Mouse (Mus musculus) hindbrain, embryonic 13.5 days (tissue): ENCODE data around the gene Myoz1. TPM values are rescaled to one million over a fixed set of nuclear protein-coding genes. Genes with fewer than 3 reads are reported as not detected.

Experiments
- ATAC-seq: fragments of 200-750 bp; cut with Nextera tagmentation; 2 replicates; pipeline ENCODE4 v1.8.0; 2017; ENCODE audit warnings: moderate TSS enrichment; ENCODE audit not compliant: low FRiP score
- H3K27ac ChIP-seq: fragments of 300-500 bp; sonication (generic); 2 replicates; pipeline ENCODE4 v1.5.1; 2015; ENCODE audit warnings: inconsistent platforms, mild to moderate bottlenecking, moderate library complexity
- H3K27me3 ChIP-seq: fragments of 300-500 bp; sonication (generic); 2 replicates; pipeline ENCODE4 v1.6.1; 2015; ENCODE audit warnings: mild to moderate bottlenecking, inconsistent platforms
- H3K36me3 ChIP-seq: fragments of 300-500 bp; sonication (generic); 2 replicates; pipeline ENCODE4 v1.6.1; 2015; ENCODE audit warnings: mild to moderate bottlenecking, inconsistent platforms
- H3K4me1 ChIP-seq: fragments of 300-500 bp; sonication (generic); replicated peaks from 2 replicates; pipeline ENCODE4 v1.6.1; 2015; ENCODE audit warnings: inconsistent platforms
- H3K4me2 ChIP-seq: fragments of 300-500 bp; sonication (generic); 2 replicates; pipeline ENCODE4 v1.6.1; 2015; ENCODE audit warnings: inconsistent platforms, mild to moderate bottlenecking, moderate library complexity
- H3K4me3 ChIP-seq: fragments of 300-500 bp; sonication (generic); 2 replicates; pipeline ENCODE4 v1.5.1; 2015; ENCODE audit warnings: mild to moderate bottlenecking, inconsistent platforms
- H3K9ac ChIP-seq: fragments of 300-500 bp; sonication (generic); 2 replicates; pipeline ENCODE4 v1.6.1; 2015; ENCODE audit warnings: mild to moderate bottlenecking, inconsistent platforms
- H3K9me3 ChIP-seq: fragments of 300-500 bp; sonication (generic); 2 replicates; pipeline ENCODE4 v1.6.1; 2016; ENCODE audit warnings: inconsistent platforms
- WGBS: fragments of 180-500 bp; shearing (Covaris S2); methylation state at CpG from one replicate; pipeline ENCODE4 v1.1.7; 2015; 5-methylcytosine and 5-hydroxymethylcytosine counted together
- polyA plus RNA-seq: library from polyadenylated mRNA; unstranded; fragments of >200 nt; fragmentation: Nextera tagmentation; extraction: Ambion mirVana; gene quantifications from 2 replicates; pipeline ENCODE4 v1.2.1, GENCODE M21; 2015

Myoz1 gene
- polyA plus RNA-seq, 1 experiment from 2014 or later: 0.30 TPM

DNA sequence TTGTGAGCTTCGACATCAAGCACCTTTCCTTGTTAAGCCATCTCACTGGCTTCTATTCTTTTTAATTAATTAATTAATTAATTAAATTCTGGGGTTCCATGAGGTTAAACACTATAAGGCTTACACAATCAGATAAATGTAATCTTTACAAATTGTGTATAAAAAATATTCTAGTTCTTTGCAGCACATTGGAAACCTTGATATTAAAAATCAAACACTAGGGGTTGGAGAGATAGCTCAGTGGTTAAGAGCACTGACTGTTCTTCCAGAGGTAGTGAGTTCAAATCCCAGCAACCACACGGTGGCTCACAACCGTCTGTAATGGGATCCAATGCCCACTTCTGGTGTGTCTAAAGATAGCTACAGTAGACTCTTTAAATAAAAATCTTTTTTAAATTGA, 33.4 kb downstream of the Myoz1 start:
- H3K27ac ChIP-seq: no peak overlapping the region
- no peaks in the 10 kb centered on the region for H3K9me3 ChIP-seq
- H3K4me1 ChIP-seq: no peaks in the 10 kb centered on the region
- H3K4me3 ChIP-seq: no peak overlapping the region
- H3K27me3 ChIP-seq: no peaks in the 10 kb centered on the region
- H3K9ac ChIP-seq: no peak overlapping the region
- no peak overlapping the region for H3K4me2 ChIP-seq
- WGBS: 93% methylated on average over 3 of the region's 3 CpGs
- no peaks in the 10 kb centered on the region for H3K36me3 ChIP-seq
- ATAC-seq: no peak

DNA sequence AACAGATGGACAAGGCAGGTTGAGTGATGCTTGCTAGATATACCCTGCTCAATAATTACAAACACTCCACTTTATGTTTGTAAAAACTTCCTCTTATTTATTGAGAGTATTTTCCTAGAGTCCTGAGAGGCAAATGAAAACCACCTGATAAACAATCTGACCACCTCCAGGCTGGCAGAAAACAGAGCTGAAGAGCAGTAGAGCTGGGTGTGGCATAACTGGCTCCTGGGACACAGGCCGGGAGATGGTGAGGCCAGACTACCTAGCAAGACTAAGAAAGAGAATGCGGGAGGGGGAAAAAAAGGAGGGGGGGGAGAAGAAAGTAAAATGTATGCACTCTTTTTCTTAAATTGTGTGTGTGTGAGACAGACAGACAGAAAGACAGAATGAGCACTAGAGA, 33.9 kb downstream of the Myoz1 start:
- no peak for ATAC-seq
- Histone ChIP-seq H3K4me2 (no peak overlapping the region), H3K36me3 (no peaks in the 10 kb centered on the region), H3K27ac (no peak overlapping the region), H3K9ac (no peak overlapping the region), H3K9me3 (no peaks in the 10 kb centered on the region), H3K4me1 (no peaks in the 10 kb centered on the region), H3K4me3 (no peak overlapping the region), H3K27me3 (no peaks in the 10 kb centered on the region)
- WGBS: 95% methylated on average over 2 of the region's 2 CpGs

DNA sequence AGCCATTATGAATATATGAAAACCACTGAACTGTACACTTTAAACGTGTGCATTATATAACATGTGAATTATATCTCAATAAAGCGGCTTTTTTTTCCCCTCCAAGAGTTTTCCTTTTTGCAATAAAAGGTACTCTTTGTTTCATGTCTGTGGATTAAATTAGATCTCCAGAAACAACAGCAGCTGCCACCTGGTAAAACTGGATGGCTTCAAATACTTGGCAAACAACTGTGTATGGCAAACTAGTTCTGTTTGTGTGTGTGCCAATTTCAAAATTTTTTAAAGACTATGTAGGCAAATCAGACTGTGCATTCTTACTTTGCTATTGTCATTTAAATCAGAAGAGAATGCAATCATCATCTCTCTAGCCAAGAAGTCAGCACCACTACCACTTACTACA, 34.4 kb downstream of the Myoz1 start:
- Histone ChIP-seq H3K27me3 (no peaks in the 10 kb centered on the region), H3K4me2 (no peak overlapping the region), H3K4me3 (no peak overlapping the region), H3K4me1 (no peaks in the 10 kb centered on the region), H3K9me3 (no peaks in the 10 kb centered on the region), H3K9ac (no peak overlapping the region), H3K27ac (no peak overlapping the region), H3K36me3 (no peaks in the 10 kb centered on the region)
- WGBS: 92% methylated on average over 2 of the region's 2 CpGs
- no peak for ATAC-seq

DNA sequence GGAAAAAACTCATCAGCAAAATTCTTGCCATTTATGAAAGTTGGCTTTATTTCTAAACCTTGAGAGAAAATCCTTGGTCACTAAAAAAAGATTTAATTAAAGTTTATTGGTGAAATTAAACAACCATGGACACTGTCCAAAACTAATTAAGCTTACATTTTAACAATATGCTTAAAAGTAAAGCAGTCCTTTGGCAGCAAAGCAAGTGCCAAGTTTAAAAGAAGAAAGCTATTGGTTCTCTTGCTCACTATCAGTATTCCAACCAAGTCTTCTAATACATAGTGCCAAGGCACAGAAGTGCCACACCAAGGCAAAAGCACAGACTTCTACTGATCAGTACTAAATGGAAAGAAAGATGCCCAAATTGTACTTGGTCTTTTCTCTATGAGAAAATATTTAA, 37.2 kb downstream of the Myoz1 start:
- Histone ChIP-seq H3K27ac (no peak overlapping the region), H3K9ac (no peak overlapping the region), H3K4me1 (0 out of 2 replicates have a peak, but pooled peaks cover 4% of the 10 kb centered on the region), H3K27me3 (no peaks in the 10 kb centered on the region), H3K36me3 (no peaks in the 10 kb centered on the region), H3K9me3 (no peaks in the 10 kb centered on the region), H3K4me3 (no peak overlapping the region), H3K4me2 (no peak overlapping the region)
- no peak for ATAC-seq

DNA sequence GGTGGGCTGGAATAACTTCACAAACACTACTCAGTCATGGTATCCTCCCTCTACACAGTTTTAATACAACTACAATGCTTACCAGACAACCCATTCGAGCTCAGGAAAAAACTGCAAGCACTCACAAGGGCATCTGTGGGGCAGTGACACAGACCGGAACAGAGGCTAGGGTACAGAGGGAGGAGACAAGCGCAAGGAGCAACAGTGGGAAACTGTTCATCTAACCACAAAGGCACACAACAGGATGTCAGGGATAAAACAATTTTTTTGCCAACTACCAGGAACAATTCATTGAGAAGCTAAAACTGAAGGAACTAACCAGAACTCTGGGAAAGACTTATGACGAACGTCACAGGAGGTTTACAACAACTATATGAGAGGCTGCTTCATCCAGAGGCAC, 38.1 kb downstream of the Myoz1 start:
- no peaks in the 10 kb centered on the region for H3K9me3 ChIP-seq
- ATAC-seq: no peak
- H3K4me2 ChIP-seq: no peak overlapping the region
- H3K9ac ChIP-seq: no peak overlapping the region
- 76% methylated on average over 5 of the region's 5 CpGs for WGBS
- 0 out of 2 replicates have a peak, but pooled peaks cover 4% of the 10 kb centered on the region for H3K4me1 ChIP-seq
- H3K36me3 ChIP-seq: no peaks in the 10 kb centered on the region
- H3K27me3 ChIP-seq: no peaks in the 10 kb centered on the region
- no peak overlapping the region for H3K27ac ChIP-seq
- H3K4me3 ChIP-seq: no peak overlapping the region

DNA sequence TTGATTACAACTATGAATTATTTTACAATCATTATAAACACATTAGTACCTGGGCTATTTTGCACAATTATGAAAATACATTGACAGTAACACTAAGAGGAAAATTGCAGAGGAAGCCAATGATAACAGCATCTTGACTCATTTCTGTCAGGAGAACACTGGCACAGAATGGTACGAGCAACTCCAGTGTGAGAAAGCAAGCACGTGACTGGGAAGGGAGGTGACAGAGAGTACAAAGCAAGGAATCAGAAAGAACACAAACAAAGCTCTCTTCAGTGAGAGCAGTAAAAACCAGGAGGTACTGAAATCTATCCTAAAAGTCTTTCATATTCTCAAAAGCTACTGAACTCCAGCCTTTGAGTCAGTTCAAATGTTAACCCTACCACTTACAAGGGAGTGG, 39.9 kb downstream of the Myoz1 start:
- Histone ChIP-seq H3K27ac (no peak overlapping the region), H3K4me2 (no peak overlapping the region), H3K9ac (no peak overlapping the region), H3K4me1 (0 out of 2 replicates have a peak, but pooled peaks cover 4% of the 10 kb centered on the region), H3K36me3 (no peaks in the 10 kb centered on the region), H3K27me3 (no peaks in the 10 kb centered on the region), H3K4me3 (no peak overlapping the region), H3K9me3 (no peaks in the 10 kb centered on the region)
- ATAC-seq: no peak
- WGBS: 33% methylated on average over 2 of the region's 2 CpGs

DNA sequence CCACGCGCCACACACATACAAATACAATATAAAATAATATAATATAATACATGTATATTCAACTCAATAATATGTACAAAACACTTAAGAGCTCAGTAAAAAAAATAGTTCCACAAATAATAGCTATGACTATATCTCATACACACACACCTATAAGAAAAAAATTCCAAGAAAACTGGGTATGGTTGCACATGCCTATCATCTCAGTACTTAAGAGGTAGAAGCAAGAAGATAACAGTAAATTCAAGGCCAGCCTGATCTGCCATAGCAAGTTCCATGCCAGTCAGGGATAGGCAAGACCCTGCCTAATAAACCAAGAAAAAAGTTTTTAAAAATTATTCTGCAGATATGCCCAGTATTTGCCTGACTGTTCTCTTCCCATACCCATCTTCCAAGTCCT, 41.3 kb downstream of the Myoz1 start:
- Histone ChIP-seq H3K4me2 (no peak overlapping the region), H3K4me3 (no peak overlapping the region), H3K4me1 (0 out of 2 replicates have a peak, but pooled peaks cover 4% of the 10 kb centered on the region), H3K9me3 (no peaks in the 10 kb centered on the region), H3K27me3 (no peaks in the 10 kb centered on the region), H3K9ac (no peak overlapping the region), H3K36me3 (no peaks in the 10 kb centered on the region), H3K27ac (no peak overlapping the region)
- ATAC-seq: no peak
- 98% methylated on average over 2 of the region's 2 CpGs for WGBS

DNA sequence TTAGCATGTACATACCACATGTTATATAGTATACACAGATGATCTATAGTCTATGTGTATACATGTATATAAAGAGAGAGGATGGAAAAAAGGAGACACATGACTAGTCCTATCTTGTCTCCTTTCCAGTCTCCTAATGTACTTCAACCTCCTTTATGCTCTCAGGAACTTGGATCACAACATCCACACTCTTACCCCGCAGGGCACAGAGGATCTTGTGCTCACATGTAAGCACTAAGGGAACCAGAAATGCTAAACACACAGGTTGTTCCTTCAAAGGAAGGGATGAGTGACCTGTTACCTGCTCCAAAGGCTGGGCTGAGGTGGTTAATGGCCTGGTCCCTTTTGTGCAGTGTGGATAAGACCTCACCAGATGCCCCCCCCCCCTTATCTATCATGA, 43.5 kb downstream of the Myoz1 start:
- ATAC-seq: no peak

DNA sequence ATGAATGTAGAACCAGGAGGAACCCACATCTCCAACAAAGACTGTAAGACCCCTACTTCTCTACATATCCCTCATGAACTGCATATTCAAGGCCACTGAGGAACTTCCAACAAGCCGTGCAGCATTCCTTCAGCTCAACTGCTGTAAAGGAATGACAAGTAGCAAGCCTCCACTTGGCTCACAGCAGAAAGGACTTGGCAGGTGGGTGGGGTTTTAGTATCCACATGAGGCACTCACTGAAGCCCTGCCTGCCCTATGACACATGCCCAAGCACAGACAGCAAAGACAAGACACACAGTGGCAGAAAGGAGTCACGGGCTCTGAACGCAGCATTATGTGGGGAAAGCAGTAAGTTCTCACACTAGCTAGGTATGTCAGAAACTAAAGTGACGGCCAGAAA, 46.2 kb downstream of the Myoz1 start:
- Histone ChIP-seq H3K36me3 (peaks cover 9% of the 10 kb centered on the region), H3K27ac (no peak overlapping the region), H3K4me3 (no peak overlapping the region), H3K4me1 (no peaks in the 10 kb centered on the region), H3K27me3 (no peaks in the 10 kb centered on the region), H3K9me3 (no peaks in the 10 kb centered on the region), H3K4me2 (no peak overlapping the region), H3K9ac (no peak overlapping the region)
- no peak for ATAC-seq
- 87% methylated on average over 4 of the region's 4 CpGs for WGBS

More for the DNA sequence above, 43.5 kb downstream of the Myoz1 start:
- 0 out of 2 replicates have a peak, but pooled peaks cover 4% of the 10 kb centered on the region for H3K4me1 ChIP-seq
- no peak overlapping the region for H3K4me2 ChIP-seq
- H3K4me3 ChIP-seq: no peak overlapping the region
- no peaks in the 10 kb centered on the region for H3K36me3 ChIP-seq
- no peak overlapping the region for H3K9ac ChIP-seq
- no peaks in the 10 kb centered on the region for H3K9me3 ChIP-seq
- H3K27ac ChIP-seq: no peak overlapping the region
- H3K27me3 ChIP-seq: no peaks in the 10 kb centered on the region
- WGBS: 100% methylated on average over 1 of the region's 1 CpGs

DNA sequence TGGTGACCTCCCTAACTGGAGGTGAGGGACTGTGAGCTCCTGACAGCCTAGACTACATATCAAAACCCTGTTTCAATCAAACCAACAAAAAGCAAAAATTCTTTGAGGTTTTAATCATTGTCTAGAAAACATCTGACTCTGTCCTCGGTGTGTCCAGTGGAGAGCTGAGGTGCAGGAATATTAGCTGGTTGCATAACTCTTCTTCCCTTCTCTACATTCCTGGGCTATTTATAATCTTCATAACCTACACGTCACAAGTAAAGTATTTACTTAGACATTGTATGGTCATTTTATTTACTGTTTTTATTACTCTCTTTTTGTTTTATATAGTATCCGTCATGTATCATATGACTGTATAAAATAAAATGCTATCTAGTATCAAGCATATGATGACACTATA, 46.8 kb downstream of the Myoz1 start:
- H3K27ac ChIP-seq: no peak overlapping the region
- peaks cover 9% of the 10 kb centered on the region for H3K36me3 ChIP-seq
- no peaks in the 10 kb centered on the region for H3K27me3 ChIP-seq
- H3K9me3 ChIP-seq: no peaks in the 10 kb centered on the region
- no peak overlapping the region for H3K9ac ChIP-seq
- 88% methylated on average over 3 of the region's 3 CpGs for WGBS
- no peak overlapping the region for H3K4me2 ChIP-seq
- H3K4me1 ChIP-seq: no peaks in the 10 kb centered on the region
- no peak for ATAC-seq
- H3K4me3 ChIP-seq: no peak overlapping the region

DNA sequence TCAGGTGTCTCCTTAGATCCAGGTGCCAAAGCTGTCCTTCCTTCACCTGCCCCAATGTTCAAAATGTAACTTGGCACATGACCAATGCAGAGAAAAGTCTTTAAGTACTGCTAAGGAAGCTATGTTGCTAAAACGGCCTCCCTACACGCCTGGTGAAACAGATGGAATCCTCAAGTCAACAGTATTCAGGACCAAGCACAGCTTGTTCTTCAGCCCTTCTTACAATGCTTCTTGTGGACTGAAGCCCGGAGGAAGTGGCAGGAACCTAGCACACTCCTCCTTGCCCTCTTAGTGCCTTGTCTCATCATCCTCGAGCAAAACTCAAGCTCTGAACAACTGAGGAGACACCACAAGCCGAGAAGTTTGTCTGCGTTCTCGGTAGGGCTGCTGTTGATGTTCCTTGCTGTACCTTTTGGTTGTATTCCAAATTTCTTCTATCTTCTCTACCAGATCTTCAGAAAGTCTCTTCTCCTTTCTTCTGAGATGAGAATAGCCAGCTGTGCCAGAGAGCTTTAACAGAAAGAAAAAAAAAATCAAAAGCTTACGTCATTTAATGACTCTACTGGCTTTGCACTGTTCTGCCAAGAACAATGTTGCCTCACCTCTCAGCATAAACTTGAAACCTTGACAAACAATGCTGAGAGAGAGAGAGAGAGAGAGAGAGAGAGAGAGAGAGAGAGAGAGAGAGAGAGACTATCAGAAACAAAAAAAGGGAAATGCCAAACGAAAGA, 48.8 kb downstream of the Myoz1 start:
- no peak overlapping the region for H3K27ac ChIP-seq
- H3K4me3 ChIP-seq: no peak overlapping the region
- H3K4me2 ChIP-seq: no peak overlapping the region
- no peaks in the 10 kb centered on the region for H3K9me3 ChIP-seq
- ATAC-seq: no peak
- no peaks in the 10 kb centered on the region for H3K27me3 ChIP-seq
- no peaks in the 10 kb centered on the region for H3K4me1 ChIP-seq
- no peak overlapping the region for H3K9ac ChIP-seq
- 88% methylated on average over 9 of the region's 9 CpGs for WGBS
- H3K36me3 ChIP-seq: peaks cover 9% of the 10 kb centered on the region

DNA sequence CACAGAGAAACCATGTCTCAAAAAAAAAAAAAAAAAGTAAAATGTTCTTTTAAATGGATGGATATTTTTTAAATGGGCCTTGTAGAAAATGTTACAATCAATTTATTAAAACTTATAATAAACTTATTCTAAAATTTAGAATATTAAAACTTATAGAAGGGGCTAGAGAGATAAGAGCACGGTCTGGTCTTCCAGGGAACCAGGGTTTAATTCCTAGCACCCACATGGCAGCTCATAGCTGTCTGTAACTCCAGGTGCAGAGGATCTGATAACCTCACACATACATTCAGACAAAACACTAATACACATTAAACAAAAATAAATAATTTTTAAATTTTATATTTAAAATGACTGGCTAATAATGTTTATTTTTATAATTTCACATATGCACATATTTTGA, 55.1 kb downstream of the Myoz1 start:
- H3K27me3 ChIP-seq: no peaks in the 10 kb centered on the region
- H3K9ac ChIP-seq: no peak overlapping the region
- H3K36me3 ChIP-seq: peaks cover 3% of the 10 kb centered on the region
- no peak overlapping the region for H3K4me2 ChIP-seq
- H3K27ac ChIP-seq: no peak overlapping the region
- H3K4me3 ChIP-seq: no peak overlapping the region
- no peaks in the 10 kb centered on the region for H3K9me3 ChIP-seq
- ATAC-seq: no peak
- H3K4me1 ChIP-seq: no peaks in the 10 kb centered on the region
- WGBS: 94% methylated on average over 1 of the region's 1 CpGs

DNA sequence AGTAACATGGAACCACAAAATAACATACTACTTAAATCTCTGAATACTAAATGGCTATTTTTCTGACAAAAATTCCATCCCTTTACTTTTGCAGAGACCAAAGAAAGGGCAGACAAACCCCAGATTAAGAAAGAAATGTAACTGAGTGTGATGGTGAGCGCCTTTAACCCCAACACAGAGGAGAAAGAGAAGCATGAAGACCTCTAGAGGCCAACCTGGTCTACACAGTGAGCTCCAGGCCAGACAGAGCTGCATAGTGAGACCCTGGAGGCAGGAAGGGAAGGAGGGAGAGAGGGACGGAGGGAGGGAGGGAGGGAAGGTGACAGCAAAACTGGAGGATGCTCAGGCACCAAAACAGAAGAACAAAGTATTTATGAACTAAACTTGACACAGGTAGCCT, 56.1 kb downstream of the Myoz1 start:
- Histone ChIP-seq H3K36me3 (no peaks in the 10 kb centered on the region), H3K4me1 (no peaks in the 10 kb centered on the region; the same call in 1 of the 2 replicates), H3K4me2 (no peak overlapping the region), H3K9me3 (no peaks in the 10 kb centered on the region), H3K4me3 (no peak overlapping the region), H3K9ac (no peak overlapping the region), H3K27ac (no peak overlapping the region), H3K27me3 (no peaks in the 10 kb centered on the region)
- ATAC-seq: no peak
- WGBS: 62% methylated on average over 2 of the region's 2 CpGs
